In the genomic region with DNA sequence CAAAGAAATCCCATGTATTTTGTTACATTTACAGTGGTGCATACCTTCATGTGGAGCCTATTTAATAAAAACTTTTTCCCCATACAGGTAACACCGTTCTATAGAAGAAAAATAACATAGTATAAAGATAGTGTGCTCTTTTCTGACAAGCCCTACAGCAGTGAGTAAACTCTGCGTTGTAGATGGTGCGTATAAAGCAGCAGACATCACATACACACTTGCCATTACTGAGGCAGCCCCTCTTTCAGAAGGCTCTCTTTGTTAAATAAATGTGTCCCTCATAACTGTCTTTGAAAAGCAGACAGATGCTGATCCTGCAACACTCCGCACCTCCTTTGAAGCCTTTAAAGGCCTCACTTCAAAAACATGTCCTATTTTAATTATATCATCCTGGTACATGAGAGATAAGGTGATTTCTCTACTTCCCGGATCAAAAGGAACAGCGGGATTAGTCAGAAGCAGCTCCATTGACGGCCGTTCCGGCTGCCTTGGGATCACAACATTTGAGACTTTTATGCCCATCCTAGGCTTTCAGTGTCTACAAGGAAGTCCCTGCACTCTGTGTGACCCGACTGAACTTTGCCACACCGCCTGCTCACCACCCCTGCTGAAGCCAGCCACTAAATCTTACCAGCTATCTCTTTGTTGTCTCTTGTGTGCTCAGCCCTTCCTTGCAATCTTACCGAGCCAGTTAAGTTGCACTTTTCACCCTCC, we compare ENCODE assay signal across 12 mouse cellular contexts.
DNase-seq lines count a peak whose midpoint lies in the region; ATAC-seq and TF ChIP-seq lines count a peak whose summit lies in the region.
"Had no signal": no experiment of that assay in that cellular context is flagged by ENCODE, and none has a peak within 500 bp of the region (broad histone marks: within the 10 kb centered on the region; RNA-seq: fewer than 3 reads in every experiment).

No protein-coding gene starts in this region.

- H3K4me2 ChIP-seq in forebrain, embryonic 11.5 days (ENCODE audit: low read depth, low read length, severe bottlenecking), result no peak overlapping the region
- H3K4me2 ChIP-seq in midbrain, embryonic 13.5 days (replicated peaks), result no peak overlapping the region
- H3K4me2 ChIP-seq in midbrain, postnatal 0 days (ENCODE audit: low read depth, low read length, poor library complexity, severe bottlenecking), result no peak overlapping the region

- peak overlapping the region; percentile 44; the same call in 1 of the 2 replicates for H3K27ac ChIP-seq in forebrain, embryonic 10.5 days
- H3K27ac ChIP-seq in forebrain, embryonic 11.5 days (ENCODE audit: low read depth, low read length), result no peak overlapping the region
- H3K27ac ChIP-seq in midbrain, embryonic 13.5 days, result no peak overlapping the region
- no peak overlapping the region for H3K27ac ChIP-seq in midbrain, postnatal 0 days (ENCODE audit: low read depth, low read length)
- peak overlapping the region; percentile 68 for H3K27ac ChIP-seq in small intestine, adult 2 months (ENCODE audit: insufficient read depth, low read depth, low read length)

- H3K27me3 ChIP-seq in forebrain, embryonic 10.5 days (ENCODE audit: poor library complexity, severe bottlenecking), result no peaks in the 10 kb centered on the region
- no peaks in the 10 kb centered on the region for H3K27me3 ChIP-seq in forebrain, embryonic 11.5 days (ENCODE audit: control insufficient read depth, insufficient read depth, low read length)
- H3K27me3 ChIP-seq in midbrain, embryonic 13.5 days, result no peaks in the 10 kb centered on the region
- H3K27me3 ChIP-seq in midbrain, postnatal 0 days (ENCODE audit: insufficient read depth, low read length), result no peaks in the 10 kb centered on the region
- no peaks in the 10 kb centered on the region for H3K27me3 ChIP-seq in small intestine, adult 2 months (ENCODE audit: control insufficient read depth, insufficient read depth, low read length)

- TF ChIP-seq CTCF in midbrain, postnatal 0 days (IDR thresholded peaks at IDR 0.05), result no peak
- TF ChIP-seq CTCF in small intestine, adult 2 months (IDR thresholded peaks at IDR 0.05; ENCODE audit: extremely low read depth, insufficient read length, insufficient replicate concordance, low read depth, low read length), result no peak

- WGBS in forebrain, embryonic 10.5 days, result 49% methylated on average over 12 of the region's 12 CpGs
- 52% methylated on average over 12 of the region's 12 CpGs for WGBS in forebrain, embryonic 11.5 days
- WGBS in midbrain, embryonic 13.5 days, result 31% methylated on average over 12 of the region's 12 CpGs
- 32% methylated on average over 12 of the region's 12 CpGs for WGBS in midbrain, postnatal 0 days
- 30% methylated on average over 12 of the region's 12 CpGs for WGBS in small intestine, adult 2 months

- no peaks in the 10 kb centered on the region for H3K36me3 ChIP-seq in forebrain, embryonic 10.5 days (replicated peaks)
- H3K36me3 ChIP-seq in forebrain, embryonic 11.5 days (ENCODE audit: control insufficient read depth, insufficient read depth, low read length), result no peaks in the 10 kb centered on the region
- H3K36me3 ChIP-seq in midbrain, embryonic 13.5 days, result no peaks in the 10 kb centered on the region
- no peaks in the 10 kb centered on the region for H3K36me3 ChIP-seq in midbrain, postnatal 0 days (ENCODE audit: insufficient read depth, low read length)
- no peaks in the 10 kb centered on the region for H3K36me3 ChIP-seq in small intestine, adult 2 months (ENCODE audit: control insufficient read depth, insufficient read depth, low read length)

- H3K4me1 ChIP-seq in forebrain, embryonic 10.5 days, result peaks cover 14% of the 10 kb centered on the region
- no peaks in the 10 kb centered on the region for H3K4me1 ChIP-seq in forebrain, embryonic 11.5 days (replicated peaks; ENCODE audit: control insufficient read depth, insufficient read depth, low read length)
- H3K4me1 ChIP-seq in midbrain, embryonic 13.5 days (replicated peaks), result peaks cover 12% of the 10 kb centered on the region; the same call in 1 of the 2 replicates
- H3K4me1 ChIP-seq in midbrain, postnatal 0 days (ENCODE audit: insufficient read depth, low read length), result no peaks in the 10 kb centered on the region
- peaks cover 8% of the 10 kb centered on the region; the same call in 1 of the 2 replicates for H3K4me1 ChIP-seq in small intestine, adult 2 months (ENCODE audit: control insufficient read depth, insufficient read depth, insufficient read length, low read length)

- no peak overlapping the region for H3K4me3 ChIP-seq in forebrain, embryonic 10.5 days
- no peak overlapping the region for H3K4me3 ChIP-seq in forebrain, embryonic 11.5 days (ENCODE audit: low read depth, low read length)
- no peak overlapping the region for H3K4me3 ChIP-seq in midbrain, embryonic 13.5 days (replicated peaks)
- no peak overlapping the region for H3K4me3 ChIP-seq in midbrain, postnatal 0 days (ENCODE audit: low read depth, low read length)
- H3K4me3 ChIP-seq in small intestine, adult 2 months (ENCODE audit: low read depth, low read length), result no peak overlapping the region

- ATAC-seq in forebrain, embryonic 11.5 days (replicated peaks; ENCODE audit: low FRiP score), result no peak
- peak; percentile 20; the same call in 1 of the 2 replicates for ATAC-seq in midbrain, embryonic 13.5 days
- no peak for ATAC-seq in midbrain, postnatal 0 days (ENCODE audit: low FRiP score)

- no peak for TF ChIP-seq POLR2A in small intestine, adult 2 months (IDR thresholded peaks at IDR 0.05; ENCODE audit: low read depth, low read length)

- intact Hi-C loops in left cerebral cortex, postnatal 14 days (cut with DNase I), result no loop called here

- no peak for DNase-seq in forebrain, embryonic 10.5 days (ENCODE audit: extremely low spot score, low spot score)
- DNase-seq in forebrain, embryonic 11.5 days (ENCODE audit: low spot score), result no peak
- DNase-seq in midbrain, postnatal 0 days (ENCODE audit: low spot score), result no peak
- peak; percentile 69 for DNase-seq in embryo, embryonic 10.5 days (ENCODE audit: low spot score)
- DNase-seq in frontal cortex, postnatal 36 days (ENCODE audit: low spot score in 2 of 2), result no peak
- DNase-seq in left cerebral cortex, postnatal 14 days (ENCODE audit: low spot score in 2 of 2), result no peak
- DNase-seq: cerebellum, postnatal 25 days; gastrocnemius, postnatal 36 days; heart, postnatal 14 days; lung, postnatal 10 days had no signal

- no peak overlapping the region for H3K9ac ChIP-seq in forebrain, embryonic 11.5 days (ENCODE audit: low read length)
- no peak overlapping the region for H3K9ac ChIP-seq in midbrain, embryonic 13.5 days (replicated peaks)
- no peak overlapping the region for H3K9ac ChIP-seq in midbrain, postnatal 0 days (replicated peaks; ENCODE audit: low read length, poor library complexity, severe bottlenecking)

- H3K9me3 ChIP-seq in forebrain, embryonic 10.5 days, result no peaks in the 10 kb centered on the region
- no peaks in the 10 kb centered on the region for H3K9me3 ChIP-seq in forebrain, embryonic 11.5 days (ENCODE audit: control insufficient read depth, low read length)
- no peaks in the 10 kb centered on the region for H3K9me3 ChIP-seq in midbrain, embryonic 13.5 days
- H3K9me3 ChIP-seq in midbrain, postnatal 0 days (ENCODE audit: low read length), result no peaks in the 10 kb centered on the region

Comparison
In these comparisons a context has a peak if more than half of its experiments do, and no peak if none do; other contexts are left out.
1. H3K27ac ChIP-seq: peak in forebrain, embryonic 10.5 days (single experiment) and small intestine, adult 2 months (single experiment); none in forebrain, embryonic 11.5 days (single experiment), midbrain, embryonic 13.5 days (single experiment) and midbrain, postnatal 0 days (single experiment).